Mouse (Mus musculus) megakaryocyte, embryonic 14.5 days (primary cell): ENCODE measurements at regions not wholly inside any gene's neighbourhood (a gene's known extent, or its start where the extent isn't known, plus 50 kb on each side); places are given as distances from the start of the nearest gene placed in this dataset.

Source experiments
- FLI1 ChIP-seq: IDR thresholded peaks from 2 replicates; pipeline ENCODE4 v1.6.1; 2012; ENCODE audit warnings: low read length, inconsistent platforms, mixed read lengths
- GATA1 ChIP-seq: IDR thresholded peaks from 3 replicates; pipeline ENCODE4 v1.6.1; 2012; ENCODE audit warnings: mixed read lengths, low read length, inconsistent platforms, borderline replicate concordance

DNA sequence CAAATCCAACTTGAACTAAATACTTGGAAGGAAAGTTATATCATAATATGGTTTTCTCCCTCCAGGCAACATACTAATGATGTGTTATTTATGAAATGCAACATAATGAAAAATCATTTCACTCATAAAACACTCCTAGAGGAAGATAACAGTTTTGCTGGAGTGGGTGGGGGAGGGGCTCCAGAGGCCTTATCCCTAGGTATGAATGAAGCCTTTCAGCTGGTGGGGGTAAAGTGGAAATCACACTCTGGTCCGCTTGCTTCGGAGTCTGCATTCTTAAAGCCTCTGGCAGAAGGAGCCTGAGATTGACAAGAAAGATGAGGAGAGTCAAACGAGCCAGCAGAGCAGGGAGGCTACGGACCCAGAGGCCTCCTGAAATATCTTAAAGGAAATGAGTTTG is 219.5 kb upstream of the Map3k7 start:
- TF ChIP-seq GATA1, result no peak
- no peak for TF ChIP-seq FLI1
